Mouse (Mus musculus): ENCODE measurements at regions not wholly inside any gene's neighbourhood (a gene's known extent, or its start where the extent isn't known, plus 50 kb on each side); places are given as distances from the start of the nearest gene placed in this dataset.

DNA sequence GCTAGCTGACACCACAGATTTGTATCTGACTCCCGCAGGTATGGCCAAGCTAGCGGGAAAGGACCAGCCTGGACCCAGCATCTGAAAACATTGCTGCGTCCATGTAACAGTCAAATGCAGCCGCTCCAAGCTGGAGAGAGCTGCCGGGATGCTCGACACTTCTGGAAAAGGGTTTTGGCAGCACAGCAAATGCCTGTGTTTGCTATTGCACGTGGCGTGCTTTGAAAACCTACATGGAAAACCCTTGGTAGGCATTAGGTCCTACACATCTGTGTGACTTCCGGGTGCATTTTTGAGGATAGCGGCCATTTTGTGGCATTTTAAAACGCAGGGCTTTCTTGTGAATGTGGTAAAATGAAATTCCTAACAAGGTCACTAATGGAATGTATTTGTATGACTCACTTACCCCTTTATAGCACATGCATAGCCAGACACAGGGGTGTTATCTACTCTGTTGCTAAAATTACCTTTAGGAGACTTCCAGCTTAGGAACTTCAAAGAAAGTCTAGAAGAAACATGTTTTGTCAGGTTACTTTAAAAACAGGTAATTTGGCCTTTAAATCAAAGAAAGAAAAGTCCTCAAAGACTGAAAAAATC lies 345.9 kb upstream of the Gm11114 start:
- Histone ChIP-seq H3K4me3 (ENCODE audit: low read depth, low read length) (no peak overlapping the region), H3K9ac (ENCODE audit: low read depth, low read length) (no peak overlapping the region), H3K4me1 (replicated peaks; ENCODE audit: control insufficient read depth, insufficient read depth, low read length) (no peaks in the 10 kb centered on the region), H3K9me3 (ENCODE audit: control insufficient read depth) (no peaks in the 10 kb centered on the region), H3K27me3 (replicated peaks; ENCODE audit: control insufficient read depth, insufficient read depth, low read length) (no peaks in the 10 kb centered on the region), H3K36me3 (ENCODE audit: control insufficient read depth, insufficient read depth) (no peaks in the 10 kb centered on the region), H3K27ac (ENCODE audit: low read depth, low read length) (no peak overlapping the region), H3K4me2 (replicated peaks; ENCODE audit: low read depth) (no peak overlapping the region)
- TF ChIP-seq CTCF (IDR thresholded peaks at IDR 0.05; ENCODE audit: low read depth) = no peak
- WGBS = 93% methylated on average over 11 of the region's 11 CpGs
- no peak for ATAC-seq

GRCm38 (mm10) chr9:84969975-84970608 lies 342.5 kb upstream of the Gm11114 start:
- ATAC-seq = no peak
- WGBS = 83% methylated on average over 3 of the region's 3 CpGs
- no peak overlapping the region for H3K4me3 ChIP-seq (ENCODE audit: low read depth, low read length)

GRCm38 (mm10) chr9:84977470-84977869 lies 335.1 kb upstream of the Gm11114 start:
- no peak overlapping the region for H3K4me3 ChIP-seq (ENCODE audit: low read depth, low read length)
- 72% methylated on average over 5 of the region's 5 CpGs for WGBS
- no peak overlapping the region for H3K4me2 ChIP-seq (replicated peaks; ENCODE audit: low read depth)

More at GRCm38 (mm10) chr9:84969975-84970608, 342.5 kb upstream of the Gm11114 start:
- no peak overlapping the region for H3K9ac ChIP-seq (ENCODE audit: low read depth, low read length)
- TF ChIP-seq CTCF (IDR thresholded peaks at IDR 0.05; ENCODE audit: low read depth) = no peak
- H3K4me2 ChIP-seq (replicated peaks; ENCODE audit: low read depth) = no peak overlapping the region
- no peaks in the 10 kb centered on the region for H3K9me3 ChIP-seq (ENCODE audit: control insufficient read depth)
- no peaks in the 10 kb centered on the region for H3K27me3 ChIP-seq (replicated peaks; ENCODE audit: control insufficient read depth, insufficient read depth, low read length)
- H3K4me1 ChIP-seq (replicated peaks; ENCODE audit: control insufficient read depth, insufficient read depth, low read length) = no peaks in the 10 kb centered on the region
- no peak overlapping the region for H3K27ac ChIP-seq (ENCODE audit: low read depth, low read length)
- H3K36me3 ChIP-seq (ENCODE audit: control insufficient read depth, insufficient read depth) = no peaks in the 10 kb centered on the region

DNA sequence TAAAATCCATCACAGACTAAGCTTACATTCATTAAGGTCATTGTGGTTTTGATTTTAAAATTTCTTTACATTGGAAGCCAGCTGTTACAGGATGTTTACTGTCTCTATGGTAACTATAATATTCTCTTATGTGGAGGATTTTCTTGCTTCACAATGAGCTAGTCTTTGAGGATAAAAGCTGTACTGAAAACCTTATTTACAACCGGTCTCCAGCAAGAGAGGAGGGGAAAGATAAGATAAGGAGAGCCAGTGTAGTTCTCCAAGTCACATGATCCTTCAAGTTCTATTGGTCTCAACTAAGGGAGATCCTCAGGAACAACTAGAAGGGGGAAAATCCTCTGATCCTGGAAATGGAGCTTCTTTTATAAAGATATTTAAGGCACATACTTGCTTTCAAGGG lies 309.2 kb upstream of the Gm11114 start:
- Histone ChIP-seq H3K9ac (ENCODE audit: low read depth, low read length) (no peak overlapping the region), H3K4me1 (replicated peaks; ENCODE audit: control insufficient read depth, insufficient read depth, low read length) (no peaks in the 10 kb centered on the region), H3K27ac (ENCODE audit: low read depth, low read length) (no peak overlapping the region), H3K4me2 (replicated peaks; ENCODE audit: low read depth) (no peak overlapping the region), H3K4me3 (ENCODE audit: low read depth, low read length) (no peak overlapping the region), H3K36me3 (ENCODE audit: control insufficient read depth, insufficient read depth) (no peaks in the 10 kb centered on the region), H3K9me3 (ENCODE audit: control insufficient read depth) (no peaks in the 10 kb centered on the region), H3K27me3 (replicated peaks; ENCODE audit: control insufficient read depth, insufficient read depth, low read length) (no peaks in the 10 kb centered on the region)
- WGBS = 11% methylated on average over 1 of the region's 1 CpGs
- ATAC-seq = no peak
- no peak for TF ChIP-seq CTCF (IDR thresholded peaks at IDR 0.05; ENCODE audit: low read depth)

More at GRCm38 (mm10) chr9:84977470-84977869, 335.1 kb upstream of the Gm11114 start:
- H3K27me3 ChIP-seq (replicated peaks; ENCODE audit: control insufficient read depth, insufficient read depth, low read length) = no peaks in the 10 kb centered on the region
- no peaks in the 10 kb centered on the region for H3K9me3 ChIP-seq (ENCODE audit: control insufficient read depth)
- H3K4me1 ChIP-seq (replicated peaks; ENCODE audit: control insufficient read depth, insufficient read depth, low read length) = no peaks in the 10 kb centered on the region
- H3K27ac ChIP-seq (ENCODE audit: low read depth, low read length) = no peak overlapping the region
- H3K36me3 ChIP-seq (ENCODE audit: control insufficient read depth, insufficient read depth) = no peaks in the 10 kb centered on the region
- no peak for TF ChIP-seq CTCF (IDR thresholded peaks at IDR 0.05; ENCODE audit: low read depth)
- ATAC-seq = no peak
- no peak overlapping the region for H3K9ac ChIP-seq (ENCODE audit: low read depth, low read length)

GRCm38 (mm10) chr9:85011361-85011760 lies 301.2 kb upstream of the Gm11114 start:
- no peak overlapping the region for H3K9ac ChIP-seq (ENCODE audit: low read depth, low read length)
- no peak overlapping the region for H3K4me2 ChIP-seq (replicated peaks; ENCODE audit: low read depth)
- H3K36me3 ChIP-seq (ENCODE audit: control insufficient read depth, insufficient read depth) = no peaks in the 10 kb centered on the region
- H3K4me3 ChIP-seq (ENCODE audit: low read depth, low read length) = no peak overlapping the region
- 36% methylated on average over 1 of the region's 1 CpGs for WGBS
- no peaks in the 10 kb centered on the region for H3K27me3 ChIP-seq (replicated peaks; ENCODE audit: control insufficient read depth, insufficient read depth, low read length)
- no peaks in the 10 kb centered on the region for H3K9me3 ChIP-seq (ENCODE audit: control insufficient read depth)
- H3K4me1 ChIP-seq (replicated peaks; ENCODE audit: control insufficient read depth, insufficient read depth, low read length) = no peaks in the 10 kb centered on the region
- TF ChIP-seq CTCF (IDR thresholded peaks at IDR 0.05; ENCODE audit: low read depth) = no peak
- H3K27ac ChIP-seq (ENCODE audit: low read depth, low read length) = no peak overlapping the region
- ATAC-seq = no peak

GRCm38 (mm10) chr9:85048112-85048978 lies 264.2 kb upstream of the Gm11114 start:
- H3K36me3 ChIP-seq (ENCODE audit: control insufficient read depth, insufficient read depth) = no peaks in the 10 kb centered on the region
- H3K4me3 ChIP-seq (ENCODE audit: low read depth, low read length) = no peak overlapping the region
- H3K27me3 ChIP-seq (replicated peaks; ENCODE audit: control insufficient read depth, insufficient read depth, low read length) = no peaks in the 10 kb centered on the region
- H3K4me1 ChIP-seq (replicated peaks; ENCODE audit: control insufficient read depth, insufficient read depth, low read length) = no peaks in the 10 kb centered on the region
- H3K9me3 ChIP-seq (ENCODE audit: control insufficient read depth) = no peaks in the 10 kb centered on the region
- H3K27ac ChIP-seq (ENCODE audit: low read depth, low read length) = no peak overlapping the region
- no peak for TF ChIP-seq CTCF (IDR thresholded peaks at IDR 0.05; ENCODE audit: low read depth)
- no peak overlapping the region for H3K4me2 ChIP-seq (replicated peaks; ENCODE audit: low read depth)
- WGBS = 63% methylated on average over 2 of the region's 2 CpGs
- no peak overlapping the region for H3K9ac ChIP-seq (ENCODE audit: low read depth, low read length)
- no peak for ATAC-seq

All from intestine, postnatal 0 days (tissue).